Mouse (Mus musculus) fibroblast of lung, adult 2 months (primary cell): ENCODE results near the gene Tbc1d10c.
A peak's percentile ranks its signal among the peaks of the same experiment; 100 is the strongest.

Source experiments
- DNase-seq: peaks from one replicate; pipeline ENCODE4 v3.0.0-alpha.2; 2011; ENCODE audit warnings: low read depth

The Tbc1d10c gene

GRCm38 (mm10) chr19:4190831-4191334 lies at the start of gene Tbc1d10c:
Tbc1d10c (minus strand) TSS chr19:4191284.
- no peak for DNase-seq

GRCm38 (mm10) chr19:4240247-4240668 lies 49.2 kb upstream of the Tbc1d10c start:
- DNase-seq, result no peak

GRCm38 (mm10) chr19:4234548-4234947 lies 43.5 kb upstream of the Tbc1d10c start:
- no peak for DNase-seq

- no peak for DNase-seq
Measured at GRCm38 (mm10) chr19:4232651-4233050, 41.6 kb upstream of the Tbc1d10c start.

- no peak for DNase-seq
Measured at GRCm38 (mm10) chr19:4232186-4232572, 41.1 kb upstream of the Tbc1d10c start.

- DNase-seq, result peak; percentile 94
Measured at GRCm38 (mm10) chr19:4231253-4232185, 40.4 kb upstream of the Tbc1d10c start, which contains the start of gene Pold4. Pold4 (plus strand) TSS chr19:4231899.

- DNase-seq, result peak; percentile 77
Measured at GRCm38 (mm10) chr19:4230415-4230814, 39.3 kb upstream of the Tbc1d10c start.

- no peak for DNase-seq
Measured at GRCm38 (mm10) chr19:4229451-4230076, 38.5 kb upstream of the Tbc1d10c start.

- no peak for DNase-seq
Measured at GRCm38 (mm10) chr19:4228891-4229290, 37.8 kb upstream of the Tbc1d10c start.

GRCm38 (mm10) chr19:4227894-4228678 lies 37.0 kb upstream of the Tbc1d10c start:
- DNase-seq, result no peak

- DNase-seq, result no peak
Measured at GRCm38 (mm10) chr19:4227446-4227845, 36.4 kb upstream of the Tbc1d10c start.

- DNase-seq, result no peak
Measured at GRCm38 (mm10) chr19:4226779-4227178, 35.7 kb upstream of the Tbc1d10c start.

- no peak for DNase-seq
Measured at GRCm38 (mm10) chr19:4222165-4222564, 31.1 kb upstream of the Tbc1d10c start.

GRCm38 (mm10) chr19:4220957-4221743 lies 30.1 kb upstream of the Tbc1d10c start:
- no peak for DNase-seq

- no peak for DNase-seq
Measured at GRCm38 (mm10) chr19:4220416-4220815, 29.3 kb upstream of the Tbc1d10c start.

- no peak for DNase-seq
Measured at GRCm38 (mm10) chr19:4219943-4220342, 28.9 kb upstream of the Tbc1d10c start.

- DNase-seq, result no peak
Measured at GRCm38 (mm10) chr19:4218784-4219183, 27.7 kb upstream of the Tbc1d10c start.

GRCm38 (mm10) chr19:4218293-4218692 lies 27.2 kb upstream of the Tbc1d10c start:
- DNase-seq, result no peak

- DNase-seq, result no peak
Measured at GRCm38 (mm10) chr19:4217855-4218254, 26.8 kb upstream of the Tbc1d10c start.

- DNase-seq, result no peak
Measured at GRCm38 (mm10) chr19:4217140-4217539, 26.1 kb upstream of the Tbc1d10c start.

GRCm38 (mm10) chr19:4216041-4216685 lies 25.1 kb upstream of the Tbc1d10c start:
- no peak for DNase-seq
